Mouse (Mus musculus) activated CD4-positive, CD25-positive, alpha-beta regulatory T cell, adult 4 months (primary cell): ENCODE data around the gene Olfr1076. TPM values are rescaled to one million over a fixed set of nuclear protein-coding genes. Genes with fewer than 3 reads are reported as not detected.
A peak's percentile ranks its signal among the peaks of the same experiment; 100 is the strongest.
"Not testable (repeated sequence)": the region's sequence is repeated elsewhere in the genome, so short reads cannot be mapped to it uniquely, and the experiment has no call there.

Experiments used
- ATAC-seq: one replicate; pipeline ENCODE4 v1.8.0; 2017
- polyA plus RNA-seq, 2 experiments: library from polyadenylated mRNA; unstranded; fragments of 100-300 nt; shearing (Covaris generic); gene quantifications; one replicate each; pipeline ENCODE4 v1.2.1; 2017

The Olfr1076 gene
- polyA plus RNA-seq, result not detected

DNA sequence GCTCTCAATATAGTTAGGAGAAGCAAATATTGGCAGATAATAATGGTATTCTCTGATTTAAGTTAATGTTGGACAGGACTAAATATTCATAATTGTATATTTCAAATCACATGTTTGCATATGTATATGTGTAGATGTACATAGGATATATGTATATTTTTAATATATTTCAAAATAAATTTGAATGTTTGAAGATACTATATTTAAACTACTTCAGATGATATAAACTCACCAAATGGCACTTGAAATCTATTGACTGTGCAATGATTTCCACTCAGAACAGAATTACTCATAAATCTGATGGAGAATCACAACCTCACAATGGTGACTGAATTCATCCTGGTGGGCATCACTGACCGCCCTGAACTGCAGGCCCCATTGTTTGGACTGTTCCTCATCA is at the start of gene Olfr1076:
Gene Olfr1076 (plus strand): TSS at position 301 of the 400 bp plus-strand sequence.
- ATAC-seq, result no peak

DNA sequence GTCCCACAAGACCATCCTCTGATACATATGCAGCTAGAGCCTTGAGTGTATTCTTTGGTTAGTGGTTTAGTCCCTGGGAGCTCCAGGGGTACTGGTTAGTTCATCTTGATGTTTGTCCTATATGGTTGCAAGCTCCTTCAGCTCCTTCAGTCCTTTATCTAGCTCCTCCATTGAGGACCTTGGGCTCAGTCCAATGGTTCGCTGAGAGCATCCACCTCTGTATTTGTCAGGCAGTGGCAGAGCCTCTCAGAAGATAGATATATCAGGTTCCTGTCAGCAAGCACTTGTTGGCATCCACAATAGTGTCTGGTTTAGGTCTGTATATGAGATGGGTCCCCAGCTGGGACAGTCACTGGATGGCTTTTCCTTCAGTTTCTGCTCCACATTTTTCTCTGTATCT is 47.8 kb upstream of the Olfr1076 start:
- no peak for ATAC-seq

DNA sequence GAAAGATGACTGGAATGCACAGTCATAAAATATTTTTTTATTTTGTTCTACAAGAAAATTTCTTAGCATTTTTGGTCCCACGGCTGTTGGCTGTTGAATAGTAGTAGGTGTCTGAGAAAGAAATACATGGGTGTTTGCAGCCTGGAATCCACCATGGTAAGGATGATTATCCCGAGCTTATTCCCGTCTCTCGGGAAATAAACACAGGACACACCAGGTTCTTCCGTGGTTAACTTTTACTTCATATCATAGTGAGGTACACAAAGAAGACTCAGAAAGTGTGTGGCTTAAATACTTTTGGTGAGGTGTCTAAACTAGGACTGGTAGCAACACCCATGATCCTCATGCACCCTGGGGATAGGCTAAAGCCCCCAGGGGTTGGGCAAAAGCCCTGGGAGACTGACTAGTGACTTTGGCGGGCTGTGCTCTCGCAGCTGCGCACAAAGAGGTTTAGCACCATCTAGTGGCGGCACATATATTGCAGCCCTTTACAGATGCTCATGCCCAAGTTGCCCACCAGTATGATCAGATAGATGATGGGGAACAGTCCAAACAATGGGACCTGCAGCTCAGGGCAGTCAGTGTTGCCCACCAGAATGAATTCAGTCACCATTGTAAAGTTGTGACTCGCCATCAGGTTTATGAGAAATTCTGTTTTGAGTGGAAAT is 43.7 kb upstream of the Olfr1076 start:
- peak; percentile 43 for ATAC-seq

DNA sequence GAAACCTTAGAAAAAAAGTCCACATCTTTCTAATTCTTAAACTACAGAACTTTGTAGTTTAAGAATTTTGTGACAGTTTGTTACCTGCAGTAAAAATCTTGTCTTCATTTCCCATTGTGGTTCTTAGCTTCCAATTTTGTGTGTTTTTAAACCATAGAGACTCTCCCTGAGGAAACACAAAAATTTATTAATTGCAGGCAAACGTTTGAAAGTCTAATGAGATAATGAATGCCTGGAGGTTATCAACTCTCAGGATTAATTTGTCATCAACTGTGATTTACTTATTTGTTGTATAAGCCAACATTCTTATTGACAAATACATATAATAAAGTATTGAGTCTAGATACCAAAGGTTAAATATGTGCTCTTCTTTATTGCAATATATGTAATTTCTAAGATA is 21.0 kb upstream of the Olfr1076 start, which contains the start of gene Olfr228:
Gene Olfr228 (minus strand): TSS at position 101 of the 400 bp plus-strand sequence.
- ATAC-seq, result no peak

DNA sequence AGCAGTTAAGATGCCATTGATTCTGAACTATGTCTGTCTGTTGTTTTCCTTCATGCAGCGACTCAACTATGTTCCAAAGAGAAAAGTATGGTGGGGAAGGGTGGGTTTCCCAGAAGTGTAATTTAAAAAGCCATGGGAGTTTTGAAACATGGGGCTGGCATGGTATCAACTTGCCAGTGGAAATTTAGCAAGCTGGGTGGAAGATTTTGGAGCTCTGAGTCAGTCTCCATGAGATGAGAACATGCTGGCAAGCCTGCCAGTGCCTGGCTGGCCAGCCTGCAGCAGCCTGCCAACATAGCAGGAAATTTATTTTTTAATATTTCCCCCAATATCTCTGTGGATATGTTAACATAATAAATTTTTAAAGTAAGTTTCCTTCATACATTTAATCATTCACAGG is 22.7 kb downstream of the Olfr1076 start:
- ATAC-seq, result no peak

DNA sequence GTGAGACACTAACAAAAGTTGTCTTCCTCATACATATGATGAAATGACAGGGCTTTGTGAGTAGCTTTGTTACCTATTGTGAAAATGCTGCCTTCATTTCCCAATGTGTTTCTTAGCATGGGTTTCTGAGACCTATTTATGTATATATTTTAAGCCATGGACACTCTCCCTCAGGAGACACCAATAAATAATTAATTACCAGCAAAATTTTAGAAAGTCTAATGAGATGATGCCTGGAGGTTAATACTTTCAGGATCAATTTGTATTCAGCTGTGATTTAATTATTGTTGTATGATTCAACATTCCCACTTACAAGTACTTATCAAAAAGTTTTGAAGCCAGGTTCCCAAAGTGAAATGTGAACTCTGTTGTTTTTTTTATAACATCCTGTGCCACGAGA is 34.1 kb downstream of the Olfr1076 start, which contains the start of gene Olfr1079:
Gene Olfr1079 (minus strand): TSS at position 101 of the 400 bp plus-strand sequence.
- ATAC-seq, result no peak

DNA sequence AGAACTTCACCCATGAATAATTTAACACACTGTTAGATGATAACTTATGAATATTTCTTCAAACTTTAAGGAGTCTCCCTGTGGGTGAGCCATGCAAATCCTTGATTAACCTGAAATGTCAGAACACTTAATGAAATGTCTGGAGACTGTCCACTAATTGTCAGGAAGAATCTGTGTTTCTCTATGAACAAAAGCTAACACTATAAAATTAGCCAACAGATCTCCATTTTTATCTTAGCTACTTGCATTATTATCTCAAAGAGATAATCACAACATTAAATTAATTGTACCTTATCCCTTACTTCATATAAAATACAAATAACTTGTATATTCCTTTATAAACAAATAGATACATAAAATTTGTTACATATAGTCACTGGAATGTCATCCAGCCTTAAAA is 49.9 kb downstream of the Olfr1076 start, which contains the start of gene Olfr1080:
Gene Olfr1080 (minus strand): TSS at position 101 of the 400 bp plus-strand sequence.
- ATAC-seq, result not testable (repeated sequence)

Other genes with a start within 250 kb of the Olfr1076 start
- gene Olfr1051, start 229.4 kb upstream of the Olfr1076 start, polyA plus RNA-seq, result not detected
- gene Olfr1052, start 216.0 kb upstream of the Olfr1076 start, polyA plus RNA-seq, result under 1 TPM in 1 of 2 experiments, not detected in 1; 0.21 TPM
- gene Olfr1053, start 193.2 kb upstream of the Olfr1076 start, polyA plus RNA-seq, result not detected
- gene Olfr1054, start 173.0 kb upstream of the Olfr1076 start, polyA plus RNA-seq, result not detected
- not detected for gene Olfr1055, start 158.2 kb upstream of the Olfr1076 start, polyA plus RNA-seq
- gene Olfr1056, start 146.0 kb upstream of the Olfr1076 start, polyA plus RNA-seq, result not detected
- not detected for gene Olfr1057, start 130.1 kb upstream of the Olfr1076 start, polyA plus RNA-seq
- not detected for gene Olfr1058, start 119.9 kb upstream of the Olfr1076 start, polyA plus RNA-seq
- not detected for gene Olfr1061, start 94.4 kb upstream of the Olfr1076 start, polyA plus RNA-seq
- not detected for gene Olfr1062, start 81.7 kb upstream of the Olfr1076 start, polyA plus RNA-seq
- not detected for gene Olfr1065, start 57.9 kb upstream of the Olfr1076 start, polyA plus RNA-seq
- not detected for gene Olfr1066, start 52.2 kb upstream of the Olfr1076 start, polyA plus RNA-seq
- gene Olfr228, start 21.1 kb upstream of the Olfr1076 start, polyA plus RNA-seq, result not detected
- gene Olfr1079, start 34.0 kb downstream of the Olfr1076 start, polyA plus RNA-seq, result not detected
- gene Olfr1080, start 49.8 kb downstream of the Olfr1076 start, polyA plus RNA-seq, result not detected
- gene Olfr1082, start 90.5 kb downstream of the Olfr1076 start, polyA plus RNA-seq, result not detected
- gene Olfr1084, start 131.3 kb downstream of the Olfr1076 start, polyA plus RNA-seq, result not detected
- not detected for gene Olfr1085, start 153.6 kb downstream of the Olfr1076 start, polyA plus RNA-seq
- gene Olfr1086, start 171.6 kb downstream of the Olfr1076 start, polyA plus RNA-seq, result not detected
- not detected for gene Olfr1087, start 189.9 kb downstream of the Olfr1076 start, polyA plus RNA-seq
- gene Olfr1089, start 225.2 kb downstream of the Olfr1076 start, polyA plus RNA-seq, result not detected